Comparison of ENCODE assay signal across 8 mouse cellular contexts in genomic region chr10:7391561-7391934, GRCm38 (mm10).
A peak's percentile ranks its signal among the peaks of the same experiment; 100 is the strongest.
DNase-seq lines count a peak whose midpoint lies in the region; ATAC-seq and TF ChIP-seq lines count a peak whose summit lies in the region.

No protein-coding gene starts in this region.

- no peak for TF ChIP-seq CTCF in kidney, adult 2 months (conservative IDR thresholded peaks at IDR 0.05; ENCODE audit: insufficient read depth, insufficient read length, low read depth, low read length)

- peak overlapping the region; percentile 57 for H3K4me3 ChIP-seq in kidney, adult 2 months (ENCODE audit: insufficient read depth, low read depth, low read length)
- H3K4me3 ChIP-seq in heart, embryonic 16.5 days (ENCODE audit: low read length): peak overlapping the region; percentile 79
- peak overlapping the region; percentile 51 for H3K4me3 ChIP-seq in liver, embryonic 11.5 days (ENCODE audit: low read depth, low read length)
- peak overlapping the region; percentile 52 for H3K4me3 ChIP-seq in stomach, embryonic 15.5 days (replicated peaks)

- no peaks in the 10 kb centered on the region for H3K36me3 ChIP-seq in kidney, adult 2 months (ENCODE audit: control insufficient read depth, insufficient read depth, low read length)
- no peaks in the 10 kb centered on the region for H3K36me3 ChIP-seq in heart, embryonic 16.5 days (ENCODE audit: control insufficient read depth, insufficient read depth)
- no peaks in the 10 kb centered on the region for H3K36me3 ChIP-seq in liver, embryonic 11.5 days (ENCODE audit: control insufficient read depth, insufficient read depth, low read length)
- H3K36me3 ChIP-seq in stomach, embryonic 15.5 days: no peaks in the 10 kb centered on the region

- H3K9me3 ChIP-seq in heart, embryonic 16.5 days (replicated peaks; ENCODE audit: control insufficient read depth, low read length): no peaks in the 10 kb centered on the region
- H3K9me3 ChIP-seq in liver, embryonic 11.5 days (ENCODE audit: control insufficient read depth, low read length): no peaks in the 10 kb centered on the region; the same call in 1 of the 2 replicates
- no peaks in the 10 kb centered on the region for H3K9me3 ChIP-seq in stomach, embryonic 15.5 days

- H3K27ac ChIP-seq in kidney, adult 2 months (ENCODE audit: insufficient read depth, low read depth, low read length): no peak overlapping the region
- no peak overlapping the region for H3K27ac ChIP-seq in heart, embryonic 16.5 days (ENCODE audit: low read length)
- H3K27ac ChIP-seq in liver, embryonic 11.5 days (ENCODE audit: low read depth, low read length): no peak overlapping the region
- H3K27ac ChIP-seq in stomach, embryonic 15.5 days: no peak overlapping the region; the same call in 1 of the 2 replicates

- under 1% methylated on average over 20 of the region's 20 CpGs for WGBS in kidney, adult 2 months
- under 1% methylated on average over 18 of the region's 20 CpGs for WGBS in heart, embryonic 16.5 days
- 0% methylated on average over 20 of the region's 20 CpGs for WGBS in liver, embryonic 11.5 days
- 0% methylated on average over 20 of the region's 20 CpGs for WGBS in stomach, embryonic 15.5 days

- H3K27me3 ChIP-seq in kidney, adult 2 months (replicated peaks; ENCODE audit: control insufficient read depth, insufficient read depth, low read length): no peaks in the 10 kb centered on the region
- peaks cover 26% of the 10 kb centered on the region for H3K27me3 ChIP-seq in heart, embryonic 16.5 days (ENCODE audit: control insufficient read depth, insufficient read depth, low read length)
- H3K27me3 ChIP-seq in liver, embryonic 11.5 days (replicated peaks; ENCODE audit: control insufficient read depth, insufficient read depth, low read length): peaks cover 41% of the 10 kb centered on the region
- H3K27me3 ChIP-seq in stomach, embryonic 15.5 days (replicated peaks): peaks cover 22% of the 10 kb centered on the region

- peak; percentile 23 for ATAC-seq in common myeloid progenitor, adult 5-6 weeks (replicated peaks; ENCODE audit: low read depth, poor library complexity, severe bottlenecking)
- peak; percentile 35; the same call in 1 of the 2 replicates for ATAC-seq in heart, embryonic 16.5 days (replicated peaks; ENCODE audit: extremely low read depth, insufficient read depth, low FRiP score)
- 0 out of 2 replicates have a peak, but pooled peaks have one; percentile 2 for ATAC-seq in liver, embryonic 11.5 days (replicated peaks; ENCODE audit: low FRiP score)
- ATAC-seq in stomach, embryonic 15.5 days (ENCODE audit: insufficient read depth, low FRiP score, low read depth): peak; percentile 64

- no peak for TF ChIP-seq POLR2A in kidney, adult 2 months (IDR thresholded peaks at IDR 0.05; ENCODE audit: low read depth, low read length)

- H3K4me1 ChIP-seq in kidney, adult 2 months (ENCODE audit: control insufficient read depth, insufficient read depth, low read length): 0 out of 2 replicates have a peak, but pooled peaks cover 3% of the 10 kb centered on the region
- peaks cover 2% of the 10 kb centered on the region; the same call in 1 of the 2 replicates for H3K4me1 ChIP-seq in heart, embryonic 16.5 days (ENCODE audit: control insufficient read depth, insufficient read depth, low read length)
- 0 out of 2 replicates have a peak, but pooled peaks cover 4% of the 10 kb centered on the region for H3K4me1 ChIP-seq in liver, embryonic 11.5 days (replicated peaks; ENCODE audit: control insufficient read depth, insufficient read depth, low read length)
- peaks cover 16% of the 10 kb centered on the region for H3K4me1 ChIP-seq in stomach, embryonic 15.5 days

- peak overlapping the region; percentile 69 for H3K9ac ChIP-seq in heart, embryonic 16.5 days (ENCODE audit: low read length)
- no peak overlapping the region for H3K9ac ChIP-seq in liver, embryonic 11.5 days (ENCODE audit: low read depth, low read length)
- no peak overlapping the region for H3K9ac ChIP-seq in stomach, embryonic 15.5 days

- peak overlapping the region; percentile 100 for H3K4me2 ChIP-seq in heart, embryonic 16.5 days (ENCODE audit: low read depth, low read length)
- peak overlapping the region; percentile 82 for H3K4me2 ChIP-seq in liver, embryonic 11.5 days
- peak overlapping the region; percentile 95 for H3K4me2 ChIP-seq in stomach, embryonic 15.5 days

- peak; percentile 52 for DNase-seq in kidney, adult 2 months
- no peak for DNase-seq in kidney, postnatal 36 days
- no peak for DNase-seq in liver, embryonic 11.5 days (ENCODE audit: low spot score)
- no peak for DNase-seq in urinary bladder, postnatal 10 days (ENCODE audit: low spot score)
- DNase-seq in frontal cortex, postnatal 25 days (ENCODE audit: low spot score in 2 of 2): no peak

Comparison
In these comparisons a context has a peak if more than half of its experiments do, and no peak if none do; other contexts are left out.
1. ATAC-seq: peak in every context shown above with its lines; median percentile 64 in stomach, embryonic 15.5 days; 35 in heart, embryonic 16.5 days; 23 in common myeloid progenitor, adult 5-6 weeks; 2 in liver, embryonic 11.5 days.